ENCODE assay signal across 20 mouse cellular contexts in the genomic region with DNA sequence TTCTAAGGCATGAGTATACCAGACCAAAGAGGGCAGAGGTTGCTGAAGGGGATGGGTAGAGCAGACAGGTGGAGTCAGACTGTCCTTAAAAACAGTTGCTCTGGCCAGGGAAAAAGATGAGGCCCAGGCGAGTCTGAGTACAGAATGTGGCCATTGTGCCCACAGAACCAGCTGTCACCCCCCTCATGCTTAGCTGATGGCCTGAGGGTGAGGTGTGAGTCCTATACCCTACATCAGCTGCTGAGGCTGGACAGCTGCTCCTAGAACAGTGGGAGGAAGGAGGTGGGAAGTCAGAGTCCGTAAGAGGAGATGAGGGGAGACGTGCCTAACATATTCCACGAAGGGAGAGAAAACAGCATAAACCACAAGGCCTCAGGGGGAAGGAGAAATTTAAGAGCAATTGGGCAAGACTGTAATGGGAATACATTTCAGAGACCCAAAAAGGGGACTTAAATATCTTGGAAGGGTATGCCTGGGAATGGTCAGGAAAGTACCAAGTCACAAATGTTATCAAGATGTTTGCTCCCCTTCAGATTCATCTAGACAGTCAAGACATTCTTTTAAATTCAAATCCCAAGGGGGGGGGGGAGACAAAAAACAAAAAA. TPM values are rescaled to one million over a fixed set of nuclear protein-coding genes. Genes with fewer than 3 reads are reported as not detected.
"Had no signal": no experiment of that assay in that cellular context is flagged by ENCODE, and none has a peak within 500 bp of the region (broad histone marks: within the 10 kb centered on the region; RNA-seq: fewer than 3 reads in every experiment).

No protein-coding gene starts in this region.

- H3K9me3 ChIP-seq: kidney, embryonic 15.5 days; limb, embryonic 13.5 days; liver, embryonic 13.5 days; lung, embryonic 15.5 days; midbrain, embryonic 15.5 days; neural tube, embryonic 13.5 days had no signal

- H3K4me2 ChIP-seq: kidney, embryonic 15.5 days; limb, embryonic 13.5 days; liver, embryonic 13.5 days; lung, embryonic 15.5 days; midbrain, embryonic 11.5 days; midbrain, embryonic 15.5 days; neural tube, embryonic 13.5 days had no signal

- H3K9ac ChIP-seq: kidney, embryonic 15.5 days; limb, embryonic 13.5 days; liver, embryonic 13.5 days; liver, postnatal 0 days; lung, embryonic 15.5 days; midbrain, embryonic 15.5 days; neural tube, embryonic 13.5 days had no signal

- H3K27ac ChIP-seq: kidney, embryonic 15.5 days; limb, embryonic 13.5 days; liver, embryonic 13.5 days; lung, embryonic 15.5 days; macrophage; midbrain, embryonic 15.5 days; neural tube, embryonic 13.5 days had no signal

- ATAC-seq: liver, postnatal 0 days; midbrain, embryonic 15.5 days had no signal

- H3K27me3 ChIP-seq: kidney, embryonic 15.5 days; limb, embryonic 13.5 days; liver, embryonic 13.5 days; lung, embryonic 15.5 days; midbrain, embryonic 15.5 days; neural tube, embryonic 13.5 days had no signal

- DNase-seq: kidney, postnatal 14 days; layer of hippocampus, adult 9-11 months; layer of hippocampus, postnatal 36 days; liver, embryonic 13.5 days; liver, postnatal 0 days; lung, postnatal 14 days; right cerebral cortex, adult 18-20 months; right cerebral cortex, postnatal 25 days had no signal

- H3K4me3 ChIP-seq: kidney, embryonic 15.5 days; limb, embryonic 13.5 days; liver, embryonic 13.5 days; lung, embryonic 15.5 days; megakaryocyte, embryonic 14.5 days; midbrain, embryonic 15.5 days; neural tube, embryonic 13.5 days had no signal

- H3K36me3 ChIP-seq: kidney, embryonic 15.5 days; limb, embryonic 13.5 days; liver, embryonic 13.5 days; lung, embryonic 15.5 days; midbrain, embryonic 15.5 days; neural tube, embryonic 13.5 days had no signal

RNA-seq across cellular contexts. Expression of gene Mymx, which starts 14.2 kb away (rescaled TPM):
- total RNA-seq: layer of hippocampus, postnatal 36 days; left cerebral cortex, adult 8-10 months; left cerebral cortex, postnatal 36 days; monocyte, adult 5-6 weeks had no signal
- polyA plus RNA-seq: liver, postnatal 0 days; macrophage; midbrain, embryonic 11.5 days; midbrain, embryonic 15.5 days had no signal

RNA-seq across cellular contexts. Expression of gene Capn11, which starts 43.0 kb away (rescaled TPM):
- total RNA-seq: monocyte, adult 5-6 weeks had no signal
- polyA plus RNA-seq: liver, postnatal 0 days; small intestine, adult 2 months had no signal
